25 mouse cellular contexts compared by ENCODE assay signal in genomic region chr8:85011242-85011641, GRCm38 (mm10). TPM values are rescaled to one million over a fixed set of nuclear protein-coding genes. Genes with fewer than 3 reads are reported as not detected.
DNase-seq lines count a peak whose midpoint lies in the region; ATAC-seq and TF ChIP-seq lines count a peak whose summit lies in the region.
"Had no signal": no experiment of that assay in that cellular context is flagged by ENCODE, and none has a peak within 500 bp of the region (broad histone marks: within the 10 kb centered on the region; RNA-seq: fewer than 3 reads in every experiment).

No protein-coding gene starts in this region.

- H3K4me1 ChIP-seq in kidney, embryonic 14.5 days (ENCODE audit: control insufficient read depth, insufficient read depth, low read length): no peaks in the 10 kb centered on the region
- H3K4me1 ChIP-seq in midbrain, postnatal 0 days (ENCODE audit: insufficient read depth, low read length): 0 out of 2 replicates have a peak, but pooled peaks cover 4% of the 10 kb centered on the region
- peaks cover 7% of the 10 kb centered on the region; the same call in 1 of the 2 replicates for H3K4me1 ChIP-seq in midbrain, embryonic 13.5 days (replicated peaks)
- no peaks in the 10 kb centered on the region; the same call in 1 of the 2 replicates for H3K4me1 ChIP-seq in stomach, embryonic 16.5 days (ENCODE audit: control insufficient read depth, insufficient read depth, low read length)

- no peak overlapping the region for H3K9ac ChIP-seq in kidney, embryonic 14.5 days (ENCODE audit: low read depth, low read length)
- H3K9ac ChIP-seq in midbrain, postnatal 0 days (replicated peaks; ENCODE audit: low read length, poor library complexity, severe bottlenecking): no peak overlapping the region
- H3K9ac ChIP-seq in midbrain, embryonic 13.5 days (replicated peaks): no peak overlapping the region
- H3K9ac ChIP-seq in stomach, embryonic 16.5 days (ENCODE audit: low read length): no peak overlapping the region
- H3K9ac ChIP-seq: heart, embryonic 15.5 days; hindbrain, embryonic 15.5 days; lung, embryonic 15.5 days; midbrain, embryonic 12.5 days; stomach, embryonic 15.5 days had no signal

- intact Hi-C loops in heart, postnatal 14 days (cut with DNase I): no loop called here

- H3K9me3 ChIP-seq in kidney, embryonic 14.5 days (ENCODE audit: control insufficient read depth, low read length): no peaks in the 10 kb centered on the region
- no peaks in the 10 kb centered on the region for H3K9me3 ChIP-seq in midbrain, postnatal 0 days (ENCODE audit: low read length)
- no peaks in the 10 kb centered on the region for H3K9me3 ChIP-seq in midbrain, embryonic 13.5 days
- H3K9me3 ChIP-seq in stomach, embryonic 16.5 days (replicated peaks; ENCODE audit: control insufficient read depth, low read length): no peaks in the 10 kb centered on the region
- H3K9me3 ChIP-seq: heart, embryonic 15.5 days; hindbrain, embryonic 15.5 days; lung, embryonic 15.5 days; midbrain, embryonic 12.5 days; stomach, embryonic 15.5 days had no signal

- H3K27ac ChIP-seq in kidney, embryonic 14.5 days (ENCODE audit: low read depth, low read length): no peak overlapping the region
- no peak overlapping the region for H3K27ac ChIP-seq in midbrain, postnatal 0 days (ENCODE audit: low read depth, low read length)
- no peak overlapping the region for H3K27ac ChIP-seq in midbrain, embryonic 13.5 days
- no peak overlapping the region for H3K27ac ChIP-seq in stomach, embryonic 16.5 days (ENCODE audit: low read length)
- H3K27ac ChIP-seq: heart, adult 2 months; heart, embryonic 15.5 days; hindbrain, embryonic 15.5 days; layer of hippocampus, adult 2 months; lung, embryonic 15.5 days; midbrain, embryonic 12.5 days; stomach, embryonic 15.5 days had no signal

- ATAC-seq in kidney, embryonic 14.5 days (ENCODE audit: low FRiP score, low TSS enrichment): peak; percentile 43; the same call in 1 of the 2 replicates
- ATAC-seq in midbrain, postnatal 0 days (ENCODE audit: low FRiP score): 0 out of 2 replicates have a peak, but pooled peaks have one; percentile 42
- no peak for ATAC-seq in midbrain, embryonic 13.5 days
- ATAC-seq in granulocyte monocyte progenitor cell, adult 5-6 weeks (replicated peaks; ENCODE audit: poor library complexity, severe bottlenecking): peak; percentile 24; the same call in 1 of the 2 replicates
- peak; percentile 18; the same call in 1 of the 2 replicates for ATAC-seq in stomach, embryonic 16.5 days (ENCODE audit: insufficient read depth, low FRiP score)
- ATAC-seq: forebrain, embryonic 16.5 days had no signal

- TF ChIP-seq CTCF in midbrain, postnatal 0 days (IDR thresholded peaks at IDR 0.05): no peak

- peaks cover 27% of the 10 kb centered on the region for H3K27me3 ChIP-seq in kidney, embryonic 14.5 days (ENCODE audit: control insufficient read depth, insufficient read depth, low read length)
- H3K27me3 ChIP-seq in midbrain, postnatal 0 days (ENCODE audit: insufficient read depth, low read length): peaks cover 21% of the 10 kb centered on the region
- H3K27me3 ChIP-seq in midbrain, embryonic 13.5 days: peaks cover 72% of the 10 kb centered on the region
- peaks cover 20% of the 10 kb centered on the region for H3K27me3 ChIP-seq in stomach, embryonic 16.5 days (ENCODE audit: control insufficient read depth, insufficient read depth, low read length)

- no peak overlapping the region for H3K4me3 ChIP-seq in kidney, embryonic 14.5 days (ENCODE audit: low read length)
- H3K4me3 ChIP-seq in midbrain, postnatal 0 days (ENCODE audit: low read depth, low read length): no peak overlapping the region
- H3K4me3 ChIP-seq in midbrain, embryonic 13.5 days (replicated peaks): no peak overlapping the region
- H3K4me3 ChIP-seq in stomach, embryonic 16.5 days (replicated peaks; ENCODE audit: low read length): no peak overlapping the region
- H3K4me3 ChIP-seq: erythroblast, embryonic 14.5 days; heart, adult 2 months; heart, embryonic 15.5 days; hindbrain, embryonic 15.5 days; layer of hippocampus, adult 2 months; lung, embryonic 15.5 days; midbrain, embryonic 12.5 days; stomach, embryonic 15.5 days had no signal

- no peak overlapping the region for H3K4me2 ChIP-seq in kidney, embryonic 14.5 days (replicated peaks; ENCODE audit: low read depth, low read length)
- H3K4me2 ChIP-seq in midbrain, postnatal 0 days (ENCODE audit: low read depth, low read length, poor library complexity, severe bottlenecking): no peak overlapping the region
- H3K4me2 ChIP-seq in midbrain, embryonic 13.5 days (replicated peaks): no peak overlapping the region
- H3K4me2 ChIP-seq in stomach, embryonic 16.5 days (ENCODE audit: low read depth, low read length): no peak overlapping the region
- H3K4me2 ChIP-seq: heart, embryonic 15.5 days; hindbrain, embryonic 15.5 days; lung, embryonic 15.5 days; midbrain, embryonic 12.5 days; stomach, embryonic 15.5 days had no signal

- DNase-seq in kidney, postnatal 10 days: no peak
- DNase-seq in midbrain, postnatal 0 days (ENCODE audit: low spot score): no peak
- DNase-seq in heart, postnatal 14 days: no peak
- DNase-seq: adrenal gland, adult 2 months; cerebellum, adult 9-11 months; heart, adult 2 months; kidney, adult 8-10 months; spleen, adult 18-20 months; thymus, postnatal 14 days had no signal

- H3K36me3 ChIP-seq in kidney, embryonic 14.5 days (ENCODE audit: control insufficient read depth, insufficient read depth, low read length): no peaks in the 10 kb centered on the region
- no peaks in the 10 kb centered on the region for H3K36me3 ChIP-seq in midbrain, postnatal 0 days (ENCODE audit: insufficient read depth, low read length)
- H3K36me3 ChIP-seq in midbrain, embryonic 13.5 days: no peaks in the 10 kb centered on the region
- no peaks in the 10 kb centered on the region for H3K36me3 ChIP-seq in stomach, embryonic 16.5 days (ENCODE audit: control insufficient read depth, insufficient read depth, low read length)
- H3K36me3 ChIP-seq: heart, embryonic 15.5 days; hindbrain, embryonic 15.5 days; lung, embryonic 15.5 days; midbrain, embryonic 12.5 days; stomach, embryonic 15.5 days had no signal

- 13% methylated on average over 28 of the region's 28 CpGs for WGBS in kidney, embryonic 14.5 days
- WGBS in midbrain, postnatal 0 days: 18% methylated on average over 27 of the region's 28 CpGs
- WGBS in midbrain, embryonic 13.5 days: 15% methylated on average over 28 of the region's 28 CpGs
- 13% methylated on average over 28 of the region's 28 CpGs for WGBS in stomach, embryonic 16.5 days

RNA-seq across cellular contexts. Expression of gene Best2, which starts 3.1 kb away (rescaled TPM):
- not detected in 2 replicates for polyA plus RNA-seq in kidney, embryonic 14.5 days (2014; fragmentation: Nextera tagmentation; extraction: Ambion mirVana)
- 0.47 TPM in 1 of 2 replicates, not detected in the other for total RNA-seq in midbrain, postnatal 0 days (2014; rRNA removed)
- 0.15 and 0.27 TPM in 2 replicates for polyA plus RNA-seq in midbrain, postnatal 0 days (2015; fragmentation: Nextera tagmentation; extraction: Ambion mirVana)
- not detected in 2 replicates for polyA plus RNA-seq in midbrain, embryonic 13.5 days (2015; fragmentation: Nextera tagmentation; extraction: Ambion mirVana)
- not detected in 2 replicates for total RNA-seq in granulocyte monocyte progenitor cell, adult 5-6 weeks (2014; fragmentation: Nextera tagmentation)
- total RNA-seq in granulocyte monocyte progenitor cell, adult 5-6 weeks (2017): not detected in 2 replicates
- 0.30 and 0.42 TPM in 2 replicates for polyA plus RNA-seq in stomach, embryonic 16.5 days (2015; fragmentation: Nextera tagmentation; extraction: Ambion mirVana)
- not detected for total RNA-seq in heart, postnatal 14 days (2021)
- total RNA-seq: adrenal gland, adult 2 months; gastrocnemius, adult 8-10 months; heart, adult 2 months; layer of hippocampus, adult 2 months; left cerebral cortex, postnatal 36 days; liver, adult 2 months had no signal
- polyA plus RNA-seq: adrenal gland, adult 2 months; embryonic facial prominence, embryonic 11.5 days; erythroblast, embryonic 14.5 days; forebrain, embryonic 16.5 days; heart, adult 2 months; heart, embryonic 15.5 days; hindbrain, embryonic 15.5 days; lung, embryonic 15.5 days; midbrain, embryonic 12.5 days had no signal

RNA-seq across cellular contexts. Expression of gene Asna1, which starts 13.8 kb away (rescaled TPM):
- polyA plus RNA-seq in kidney, embryonic 14.5 days (2014; fragmentation: Nextera tagmentation; extraction: Ambion mirVana): 109 and 180 TPM in 2 replicates
- 123 and 172 TPM in 2 replicates for total RNA-seq in midbrain, postnatal 0 days (2014; rRNA removed)
- polyA plus RNA-seq in midbrain, postnatal 0 days (2015; fragmentation: Nextera tagmentation; extraction: Ambion mirVana): 137 and 151 TPM in 2 replicates
- 151 and 154 TPM in 2 replicates for polyA plus RNA-seq in midbrain, embryonic 13.5 days (2015; fragmentation: Nextera tagmentation; extraction: Ambion mirVana)
- 73.1 and 73.3 TPM in 2 replicates for total RNA-seq in granulocyte monocyte progenitor cell, adult 5-6 weeks (2014; fragmentation: Nextera tagmentation)
- 74.5 and 91.2 TPM in 2 replicates for total RNA-seq in granulocyte monocyte progenitor cell, adult 5-6 weeks (2017)
- 108 and 110 TPM in 2 replicates for polyA plus RNA-seq in stomach, embryonic 16.5 days (2015; fragmentation: Nextera tagmentation; extraction: Ambion mirVana)
- total RNA-seq in heart, postnatal 14 days (2021): 10 to 100 TPM; 65.7 to 67.1 TPM

RNA-seq across cellular contexts. Expression of gene Trir, which starts 15.4 kb away (rescaled TPM):
- polyA plus RNA-seq in kidney, embryonic 14.5 days (2014; fragmentation: Nextera tagmentation; extraction: Ambion mirVana): 163 and 211 TPM in 2 replicates
- 266 and 292 TPM in 2 replicates for total RNA-seq in midbrain, postnatal 0 days (2014; rRNA removed)
- polyA plus RNA-seq in midbrain, postnatal 0 days (2015; fragmentation: Nextera tagmentation; extraction: Ambion mirVana): 144 and 145 TPM in 2 replicates
- 135 and 153 TPM in 2 replicates for polyA plus RNA-seq in midbrain, embryonic 13.5 days (2015; fragmentation: Nextera tagmentation; extraction: Ambion mirVana)
- 112 and 128 TPM in 2 replicates for total RNA-seq in granulocyte monocyte progenitor cell, adult 5-6 weeks (2014; fragmentation: Nextera tagmentation)
- total RNA-seq in granulocyte monocyte progenitor cell, adult 5-6 weeks (2017): 245 and 280 TPM in 2 replicates
- polyA plus RNA-seq in stomach, embryonic 16.5 days (2015; fragmentation: Nextera tagmentation; extraction: Ambion mirVana): 63.4 and 64.0 TPM in 2 replicates
- 10 to 100 TPM; 90.8 to 99.1 TPM for total RNA-seq in heart, postnatal 14 days (2021)

RNA-seq across cellular contexts. Expression of gene Hook2, which starts 20.8 kb away (rescaled TPM):
- 14.6 and 18.7 TPM in 2 replicates for polyA plus RNA-seq in kidney, embryonic 14.5 days (2014; fragmentation: Nextera tagmentation; extraction: Ambion mirVana)
- 21.4 and 32.5 TPM in 2 replicates for total RNA-seq in midbrain, postnatal 0 days (2014; rRNA removed)
- 40.1 and 41.3 TPM in 2 replicates for polyA plus RNA-seq in midbrain, postnatal 0 days (2015; fragmentation: Nextera tagmentation; extraction: Ambion mirVana)
- 23.5 and 23.8 TPM in 2 replicates for polyA plus RNA-seq in midbrain, embryonic 13.5 days (2015; fragmentation: Nextera tagmentation; extraction: Ambion mirVana)
- total RNA-seq in granulocyte monocyte progenitor cell, adult 5-6 weeks (2014; fragmentation: Nextera tagmentation): 5.2 and 6.1 TPM in 2 replicates
- 5.7 and 8.2 TPM in 2 replicates for total RNA-seq in granulocyte monocyte progenitor cell, adult 5-6 weeks (2017)
- 50.0 TPM in 2 replicates for polyA plus RNA-seq in stomach, embryonic 16.5 days (2015; fragmentation: Nextera tagmentation; extraction: Ambion mirVana)
- total RNA-seq in heart, postnatal 14 days (2021): 1 to 10 TPM; 1.6 to 2.0 TPM

RNA-seq across cellular contexts. Expression of gene Tnpo2, which starts 25.5 kb away (rescaled TPM):
- polyA plus RNA-seq in kidney, embryonic 14.5 days (2014; fragmentation: Nextera tagmentation; extraction: Ambion mirVana): 15.6 and 19.7 TPM in 2 replicates
- total RNA-seq in midbrain, postnatal 0 days (2014; rRNA removed): 173 and 174 TPM in 2 replicates
- 53.5 and 53.7 TPM in 2 replicates for polyA plus RNA-seq in midbrain, postnatal 0 days (2015; fragmentation: Nextera tagmentation; extraction: Ambion mirVana)
- 51.7 and 56.8 TPM in 2 replicates for polyA plus RNA-seq in midbrain, embryonic 13.5 days (2015; fragmentation: Nextera tagmentation; extraction: Ambion mirVana)
- 19.6 and 25.0 TPM in 2 replicates for total RNA-seq in granulocyte monocyte progenitor cell, adult 5-6 weeks (2014; fragmentation: Nextera tagmentation)
- 21.5 and 26.8 TPM in 2 replicates for total RNA-seq in granulocyte monocyte progenitor cell, adult 5-6 weeks (2017)
- polyA plus RNA-seq in stomach, embryonic 16.5 days (2015; fragmentation: Nextera tagmentation; extraction: Ambion mirVana): 28.6 and 31.0 TPM in 2 replicates
- total RNA-seq in heart, postnatal 14 days (2021): 10 to 100 TPM; 28.0 to 42.2 TPM
